Mouse (Mus musculus) spleen, adult 2 months (tissue): ENCODE results near the gene Eml1. TPM values are rescaled to one million over a fixed set of nuclear protein-coding genes. Genes with fewer than 3 reads are reported as not detected.

Experiments used
- DNase-seq, 2 experiments: peaks; one replicate each; pipeline versions ENCODE4 v3.0.0 to v3.0.0-alpha.2; 2012 to 2021; ENCODE audit warnings: low spot score in 2 of 2, low read depth in 1 of 2
- H3K27ac ChIP-seq: fragments of 200-500 bp; 2 replicates; pipeline ENCODE4 v1.5.1; 2012; ENCODE audit warnings: low read length, inconsistent platforms; ENCODE audit not compliant: insufficient read depth
- H3K27me3 ChIP-seq: fragments of 200-500 bp; 2 replicates; pipeline ENCODE4 v1.6.1; 2012; ENCODE audit warnings: mild to moderate bottlenecking, moderate library complexity, low read length, inconsistent platforms; ENCODE audit not compliant: control insufficient read depth, insufficient read depth
- H3K36me3 ChIP-seq: fragments of 200-500 bp; 2 replicates; pipeline ENCODE4 v1.6.1; 2012; ENCODE audit warnings: mild to moderate bottlenecking, low read length, inconsistent platforms; ENCODE audit not compliant: control insufficient read depth, insufficient read depth
- H3K4me1 ChIP-seq: fragments of 200-500 bp; 2 replicates; pipeline ENCODE4 v1.6.1; 2011; ENCODE audit warnings: inconsistent platforms; ENCODE audit not compliant: control insufficient read depth, insufficient read depth, insufficient read length
- H3K4me3 ChIP-seq: fragments of 200-500 bp; 2 replicates; pipeline ENCODE4 v1.5.1; 2011; ENCODE audit warnings: mild to moderate bottlenecking, inconsistent platforms; ENCODE audit not compliant: insufficient read depth, insufficient read length; ENCODE audit errors: extremely low read depth
- CTCF ChIP-seq: fragments of 200-500 bp; IDR thresholded peaks from 2 replicates; pipeline ENCODE4 v1.5.1; 2011; ENCODE audit warnings: mild to moderate bottlenecking, inconsistent platforms; ENCODE audit not compliant: insufficient read depth, insufficient read length, insufficient replicate concordance; ENCODE audit errors: extremely low read depth
- POLR2A ChIP-seq: fragments of 200-500 bp; IDR thresholded peaks from 2 replicates; pipeline ENCODE4 v1.6.1; 2011; ENCODE audit warnings: low read depth, low read length, inconsistent platforms
- WGBS: fragments of 180-500 bp; shearing (Covaris S2); methylation state at CpG from one replicate; pipeline ENCODE4 v1.1.7; 2018; 5-methylcytosine and 5-hydroxymethylcytosine counted together
- polyA plus RNA-seq: library from polyadenylated mRNA; depleted of rRNA; stranded (reverse); fragments of >200 nt; gene quantifications from 2 replicates; pipeline ENCODE4 v1.2.3, GENCODE M21; 2012; rRNA removed

Gene Eml1
- polyA plus RNA-seq, 1 experiment: 9.3 TPM

DNA sequence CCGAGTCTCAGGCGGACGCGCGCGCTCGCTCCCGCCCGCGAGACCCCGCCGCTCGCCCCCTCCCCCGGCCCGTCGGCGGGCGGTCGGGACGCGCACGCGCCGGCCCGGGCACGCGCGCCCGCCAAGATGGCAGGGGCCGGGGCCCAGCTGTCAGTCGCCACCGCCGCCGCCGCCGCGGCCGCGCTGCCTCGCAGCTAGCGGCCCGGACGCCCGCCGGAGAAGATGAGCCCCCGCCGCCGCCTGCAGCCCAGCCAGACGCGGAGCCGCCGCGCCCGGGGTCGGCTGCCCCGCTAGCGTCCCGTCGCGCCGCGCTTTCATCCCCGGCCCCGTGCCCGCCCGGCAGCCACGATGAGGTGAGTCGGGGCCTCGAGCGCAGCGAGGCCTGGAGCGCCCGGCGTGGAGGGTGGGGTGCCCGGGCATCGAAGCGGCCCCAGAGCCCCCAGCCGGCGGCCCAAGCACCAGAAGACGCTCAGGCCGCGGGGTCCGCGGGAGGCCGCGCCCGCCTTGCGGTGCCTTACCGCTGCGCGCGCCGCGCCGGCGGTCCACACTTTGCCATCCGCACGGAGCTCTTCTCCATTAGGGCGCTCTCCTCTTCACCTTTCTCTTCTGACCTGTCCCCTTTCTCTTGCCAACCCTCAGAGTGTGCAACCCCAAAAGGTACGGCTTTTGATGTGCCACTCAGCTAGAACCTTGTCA is 184.3 kb downstream of the Eml1 start:
- no peak for DNase-seq
- TF ChIP-seq POLR2A (no peak), CTCF (no peak)
- Histone ChIP-seq H3K27ac (no peak overlapping the region), H3K36me3 (no peaks in the 10 kb centered on the region), H3K4me1 (peaks cover 5% of the 10 kb centered on the region; the same call in 1 of the 2 replicates), H3K4me3 (peak overlapping the region; percentile 51), H3K27me3 (peaks cover 16% of the 10 kb centered on the region)
- 1% methylated on average over 91 of the region's 100 CpGs for WGBS

DNA sequence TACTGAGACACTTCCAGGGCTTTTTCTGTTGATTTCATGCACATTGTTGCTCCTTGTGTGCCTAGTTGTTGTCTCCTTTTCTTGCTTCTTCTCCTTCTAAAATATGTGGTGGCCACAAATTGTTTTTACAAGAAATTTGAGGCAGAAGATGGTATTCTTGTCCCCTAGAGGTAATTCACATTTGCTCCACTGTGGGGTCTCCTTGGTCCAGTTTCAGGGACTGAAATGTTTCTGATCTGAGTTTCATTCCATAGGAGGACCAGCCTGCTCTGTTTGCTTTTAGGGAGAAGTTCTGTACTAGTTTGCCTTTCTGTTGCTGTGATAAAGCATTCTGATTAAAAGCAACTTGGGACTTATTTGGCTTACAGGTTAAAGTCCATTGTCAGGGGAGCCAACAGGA is 187.4 kb downstream of the Eml1 start:
- no peak overlapping the region for H3K4me3 ChIP-seq
- no peak for DNase-seq
- peaks cover 16% of the 10 kb centered on the region for H3K27me3 ChIP-seq
- no peaks in the 10 kb centered on the region for H3K36me3 ChIP-seq
- TF ChIP-seq POLR2A (no peak), CTCF (no peak)
- peaks cover 5% of the 10 kb centered on the region; the same call in 1 of the 2 replicates for H3K4me1 ChIP-seq
- H3K27ac ChIP-seq: no peak overlapping the region

DNA sequence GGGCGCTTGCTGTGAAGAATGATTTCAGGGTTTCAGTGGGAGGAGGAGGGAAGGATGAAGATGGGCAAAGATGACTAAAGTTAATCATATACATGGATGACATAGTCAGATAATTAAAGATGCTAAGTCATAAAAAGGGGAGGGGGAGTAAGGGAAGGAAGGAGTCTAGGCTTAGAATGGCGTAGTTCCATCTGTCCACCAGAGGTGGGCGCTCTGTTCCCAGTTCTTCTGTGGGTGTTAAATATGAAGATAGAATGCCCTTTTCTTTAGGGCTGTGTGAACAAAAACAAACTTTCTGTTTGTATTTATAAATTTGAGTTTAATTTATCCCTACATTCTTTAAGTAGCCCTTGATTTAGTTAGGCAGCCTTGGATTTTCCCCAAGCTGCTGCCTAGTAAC is 192.5 kb downstream of the Eml1 start:
- Histone ChIP-seq H3K4me3 (no peak overlapping the region), H3K27ac (no peak overlapping the region), H3K36me3 (no peaks in the 10 kb centered on the region), H3K27me3 (no peaks in the 10 kb centered on the region), H3K4me1 (no peaks in the 10 kb centered on the region)
- no peak for DNase-seq
- 83% methylated on average over 3 of the region's 3 CpGs for WGBS
- TF ChIP-seq CTCF (peak; percentile 5; the same call in 1 of the 2 replicates), POLR2A (no peak)

DNA sequence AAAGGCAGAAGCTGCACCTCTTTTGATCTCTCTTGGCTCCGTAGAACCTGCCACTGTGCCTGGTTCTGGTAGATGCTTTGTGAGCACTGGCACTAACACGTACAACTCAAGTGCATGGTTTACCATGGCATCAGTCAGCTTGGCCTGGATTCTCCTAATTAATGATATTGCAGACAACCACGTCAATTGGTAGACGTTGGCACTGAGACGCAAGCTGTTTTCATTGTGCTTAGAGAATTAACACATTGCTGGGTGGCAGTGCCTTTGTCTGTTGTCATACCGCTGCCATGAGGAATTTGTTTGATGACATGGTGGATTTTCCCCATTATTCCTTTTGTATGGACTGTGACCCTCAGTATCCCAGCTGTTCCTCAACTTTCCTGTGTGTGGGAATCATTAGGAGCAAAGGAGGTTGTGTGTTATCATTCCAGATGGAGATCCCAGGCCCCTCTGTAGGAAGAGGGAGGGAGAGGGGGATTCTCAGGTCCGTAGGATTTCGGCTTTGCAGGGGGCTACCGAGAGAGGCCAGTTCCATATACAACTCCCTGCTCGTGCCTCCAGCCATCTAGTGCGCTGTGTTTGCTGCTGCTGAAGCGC is 194.3 kb downstream of the Eml1 start:
- no peaks in the 10 kb centered on the region for H3K4me1 ChIP-seq
- 91% methylated on average over 12 of the region's 12 CpGs for WGBS
- H3K27ac ChIP-seq: no peak overlapping the region
- no peak for DNase-seq
- H3K4me3 ChIP-seq: no peak overlapping the region
- H3K36me3 ChIP-seq: no peaks in the 10 kb centered on the region
- H3K27me3 ChIP-seq: no peaks in the 10 kb centered on the region
- TF ChIP-seq CTCF: no peak
- no peak for TF ChIP-seq POLR2A

DNA sequence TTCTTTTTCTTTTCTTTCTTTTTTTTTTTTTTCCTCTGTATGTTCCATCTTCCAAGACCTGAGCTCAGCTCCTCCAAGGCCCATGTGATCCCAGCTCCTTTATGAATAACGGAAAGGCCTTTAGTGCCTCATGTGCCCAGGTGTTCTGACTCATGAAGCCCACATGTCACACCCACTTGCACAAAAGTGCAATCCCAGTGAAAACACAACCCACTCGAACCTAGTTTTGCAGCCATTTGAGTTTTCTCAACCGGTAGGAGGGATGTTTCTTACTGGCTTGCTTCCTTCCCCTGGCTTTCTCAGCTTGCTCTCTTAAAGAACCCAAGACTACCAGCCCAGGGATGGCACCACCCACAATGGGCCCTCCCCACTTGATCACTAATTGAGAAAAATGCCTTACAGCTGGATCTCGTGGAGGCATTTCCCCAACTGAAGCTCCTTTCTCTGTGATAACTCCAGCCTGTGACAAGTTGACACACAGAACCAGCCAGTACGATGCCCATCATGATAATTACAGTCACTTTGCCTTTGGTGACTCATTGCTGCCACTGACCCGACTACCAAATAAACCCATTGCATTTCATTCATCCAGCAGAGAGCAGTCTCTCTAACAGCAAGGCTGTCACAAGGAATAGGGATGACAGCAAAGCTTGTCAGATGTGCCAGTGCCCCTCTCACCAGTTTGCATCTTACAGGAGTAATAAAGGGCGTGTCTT is 208.6 kb downstream of the Eml1 start:
- no peaks in the 10 kb centered on the region for H3K27me3 ChIP-seq
- H3K4me1 ChIP-seq: no peaks in the 10 kb centered on the region

DNA sequence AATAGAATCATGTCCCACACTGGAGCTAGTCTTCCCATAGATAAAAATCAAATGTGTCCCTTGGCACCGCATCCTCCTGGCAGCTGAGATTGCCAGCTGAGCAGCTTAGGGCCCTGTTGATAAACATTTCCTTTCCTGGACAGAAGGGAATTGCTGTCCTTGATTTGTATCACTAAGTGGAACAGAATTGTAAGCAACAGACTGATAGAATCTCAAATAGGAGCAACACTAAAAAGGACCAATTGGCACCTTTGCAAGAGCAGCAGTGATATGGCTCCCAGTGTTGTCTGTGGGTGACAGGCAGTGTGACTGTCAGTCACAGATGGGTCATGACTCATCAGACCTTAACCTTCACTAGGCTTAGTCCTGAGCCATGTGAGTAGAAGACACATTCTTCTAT is 213.0 kb downstream of the Eml1 start:
- Histone ChIP-seq H3K36me3 (no peaks in the 10 kb centered on the region), H3K4me1 (no peaks in the 10 kb centered on the region), H3K27me3 (no peaks in the 10 kb centered on the region), H3K4me3 (no peak overlapping the region), H3K27ac (no peak overlapping the region)
- 91% methylated on average over 1 of the region's 1 CpGs for WGBS
- no peak for DNase-seq
- TF ChIP-seq POLR2A (no peak), CTCF (no peak)

More for the DNA sequence above, 208.6 kb downstream of the Eml1 start:
- DNase-seq: no peak
- Histone ChIP-seq H3K4me3 (no peak overlapping the region), H3K36me3 (no peaks in the 10 kb centered on the region), H3K27ac (no peak overlapping the region)
- TF ChIP-seq CTCF (no peak), POLR2A (no peak)
- WGBS: 83% methylated on average over 7 of the region's 7 CpGs

Other genes starting within 250 kb of the Eml1 start
- gene Setd3, start 191.6 kb upstream of the Eml1 start, polyA plus RNA-seq: 8.2 and 9.6 TPM in 2 replicates
- gene Ccnk, start 191.4 kb upstream of the Eml1 start, polyA plus RNA-seq: 15.0 and 15.5 TPM in 2 replicates
- gene Ccdc85c, start 95.5 kb upstream of the Eml1 start, polyA plus RNA-seq: 3.4 and 4.6 TPM in 2 replicates
- 1.6 and 1.8 TPM in 2 replicates for gene Hhipl1, start 64.7 kb upstream of the Eml1 start, polyA plus RNA-seq
- 3.7 and 3.9 TPM in 2 replicates for gene Cyp46a1, start 36.6 kb upstream of the Eml1 start, polyA plus RNA-seq
- gene Evl, start 183.8 kb downstream of the Eml1 start, polyA plus RNA-seq: 213 and 226 TPM in 2 replicates